Mouse (Mus musculus): ENCODE measurements around the gene Kansl1. TPM values are rescaled to one million over a fixed set of nuclear protein-coding genes. Genes with fewer than 3 reads are reported as not detected.
A peak's percentile ranks its signal among the peaks of the same experiment; 100 is the strongest.

Kansl1 gene
- polyA plus RNA-seq, 1 experiment, result 94.2 TPM

- Histone ChIP-seq H3K4me3 (ENCODE audit: control insufficient read depth, low read depth, low read length) (no peak overlapping the region), H3K27me3 (ENCODE audit: control insufficient read depth, insufficient read depth, low read length) (no peaks in the 10 kb centered on the region), H3K4me1 (ENCODE audit: control insufficient read depth, insufficient read depth, low read length) (no peaks in the 10 kb centered on the region), H3K27ac (ENCODE audit: control insufficient read depth, insufficient read depth, low read depth, low read length) (no peak overlapping the region), H3K36me3 (ENCODE audit: control insufficient read depth, insufficient read depth, low read length) (no peaks in the 10 kb centered on the region)
- no peak for TF ChIP-seq POLR2A (IDR thresholded peaks at IDR 0.05; ENCODE audit: control insufficient read depth, low read depth, low read length)
- no peak for TF ChIP-seq CTCF (IDR thresholded peaks at IDR 0.05; ENCODE audit: control insufficient read depth, insufficient read depth, insufficient replicate concordance, low read depth, low read length)
These were observed 136.6 kb downstream of the Kansl1 start for GRCm38 (mm10) chr11:104332105-104332504.

DNA sequence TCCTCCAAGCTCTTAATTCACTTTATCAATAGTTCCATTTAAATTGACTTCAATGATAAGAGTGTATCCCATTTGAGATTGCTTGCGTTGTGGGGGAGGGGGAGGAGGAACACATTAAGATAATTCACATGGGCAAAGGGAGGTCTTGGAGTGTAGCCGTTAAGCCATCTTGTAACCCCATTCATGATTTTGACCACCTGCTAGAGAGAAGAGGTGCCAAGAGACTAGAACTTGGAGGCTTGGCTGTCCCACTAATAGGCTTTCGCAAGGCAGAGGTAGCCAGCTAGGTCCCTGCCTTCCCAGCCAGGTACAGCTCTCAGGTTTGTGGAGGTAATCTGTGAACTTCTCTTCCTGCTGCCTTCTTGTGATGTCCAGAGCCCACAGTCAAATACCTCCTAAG, 137.5 kb downstream of the Kansl1 start:
- H3K36me3 ChIP-seq (ENCODE audit: control insufficient read depth, insufficient read depth, low read length), result no peaks in the 10 kb centered on the region
- peak overlapping the region; percentile 49 for H3K4me3 ChIP-seq (ENCODE audit: control insufficient read depth, low read depth, low read length)
- H3K27me3 ChIP-seq (ENCODE audit: control insufficient read depth, insufficient read depth, low read length), result no peaks in the 10 kb centered on the region

DNA sequence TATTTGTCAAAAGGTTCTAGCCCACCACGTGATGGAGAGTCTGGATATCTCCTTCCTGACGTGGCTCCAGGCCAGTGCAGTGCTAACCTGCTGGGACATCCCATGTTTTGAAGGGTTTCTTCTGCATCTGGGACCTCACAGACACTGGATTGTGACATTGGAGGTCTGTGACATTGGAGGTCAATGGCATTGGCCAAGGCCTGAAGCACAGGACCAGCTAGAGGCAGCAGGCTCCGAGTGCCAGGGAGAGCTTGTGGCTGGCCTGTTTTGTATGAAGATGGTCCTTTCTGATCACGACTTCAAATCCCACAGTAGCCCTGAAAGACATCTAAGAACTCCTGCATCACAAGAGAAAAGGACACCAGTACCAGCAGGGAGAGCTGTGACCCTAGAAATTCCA, 138.5 kb downstream of the Kansl1 start:
- H3K36me3 ChIP-seq (ENCODE audit: control insufficient read depth, insufficient read depth, low read length), result no peaks in the 10 kb centered on the region
- TF ChIP-seq CTCF (IDR thresholded peaks at IDR 0.05; ENCODE audit: control insufficient read depth, insufficient read depth, insufficient replicate concordance, low read depth, low read length) (no peak), POLR2A (IDR thresholded peaks at IDR 0.05; ENCODE audit: control insufficient read depth, low read depth, low read length) (peak; percentile 55; the same call in 1 of the 2 replicates)
- H3K27ac ChIP-seq (ENCODE audit: control insufficient read depth, insufficient read depth, low read depth, low read length), result peak overlapping the region; percentile 51
- H3K27me3 ChIP-seq (ENCODE audit: control insufficient read depth, insufficient read depth, low read length), result no peaks in the 10 kb centered on the region
- peak overlapping the region; percentile 59 for H3K4me3 ChIP-seq (ENCODE audit: control insufficient read depth, low read depth, low read length)
- no peaks in the 10 kb centered on the region for H3K4me1 ChIP-seq (ENCODE audit: control insufficient read depth, insufficient read depth, low read length)

More for the DNA sequence above, 137.5 kb downstream of the Kansl1 start:
- no peak overlapping the region for H3K27ac ChIP-seq (ENCODE audit: control insufficient read depth, insufficient read depth, low read depth, low read length)
- TF ChIP-seq CTCF (IDR thresholded peaks at IDR 0.05; ENCODE audit: control insufficient read depth, insufficient read depth, insufficient replicate concordance, low read depth, low read length) (no peak), POLR2A (IDR thresholded peaks at IDR 0.05; ENCODE audit: control insufficient read depth, low read depth, low read length) (no peak)
- no peaks in the 10 kb centered on the region for H3K4me1 ChIP-seq (ENCODE audit: control insufficient read depth, insufficient read depth, low read length)

GRCm38 (mm10) chr11:104329185-104329926, 139.3 kb downstream of the Kansl1 start:
- H3K27ac ChIP-seq (ENCODE audit: control insufficient read depth, insufficient read depth, low read depth, low read length), result 0 out of 2 replicates have a peak overlapping the region, but pooled peaks have one; percentile 30
- no peaks in the 10 kb centered on the region for H3K36me3 ChIP-seq (ENCODE audit: control insufficient read depth, insufficient read depth, low read length)
- peak overlapping the region; percentile 82 for H3K4me3 ChIP-seq (ENCODE audit: control insufficient read depth, low read depth, low read length)
- no peaks in the 10 kb centered on the region for H3K4me1 ChIP-seq (ENCODE audit: control insufficient read depth, insufficient read depth, low read length)
- no peak for TF ChIP-seq POLR2A (IDR thresholded peaks at IDR 0.05; ENCODE audit: control insufficient read depth, low read depth, low read length)
- H3K27me3 ChIP-seq (ENCODE audit: control insufficient read depth, insufficient read depth, low read length), result no peaks in the 10 kb centered on the region

DNA sequence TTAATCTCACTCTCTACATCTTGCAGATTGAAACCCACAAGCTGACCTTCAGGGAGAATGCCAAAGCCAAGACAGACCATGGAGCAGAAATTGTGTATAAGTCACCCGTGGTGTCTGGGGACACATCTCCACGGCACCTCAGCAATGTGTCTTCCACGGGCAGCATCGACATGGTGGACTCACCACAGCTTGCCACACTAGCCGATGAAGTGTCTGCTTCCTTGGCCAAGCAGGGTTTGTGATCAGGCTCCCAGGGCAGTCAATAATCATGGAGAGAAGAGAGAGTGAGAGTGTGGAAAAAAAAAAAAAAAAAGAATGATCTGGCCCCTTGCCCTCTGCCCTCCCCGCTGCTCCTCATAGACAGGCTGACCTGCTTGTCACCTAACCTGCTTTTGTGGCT, 140.7 kb downstream of the Kansl1 start:
- H3K27me3 ChIP-seq (ENCODE audit: control insufficient read depth, insufficient read depth, low read length), result no peaks in the 10 kb centered on the region

GRCm38 (mm10) chr11:104327462-104327861, 141.2 kb downstream of the Kansl1 start:
- Histone ChIP-seq H3K4me1 (ENCODE audit: control insufficient read depth, insufficient read depth, low read length) (no peaks in the 10 kb centered on the region), H3K36me3 (ENCODE audit: control insufficient read depth, insufficient read depth, low read length) (no peaks in the 10 kb centered on the region), H3K4me3 (ENCODE audit: control insufficient read depth, low read depth, low read length) (no peak overlapping the region), H3K27me3 (ENCODE audit: control insufficient read depth, insufficient read depth, low read length) (no peaks in the 10 kb centered on the region), H3K27ac (ENCODE audit: control insufficient read depth, insufficient read depth, low read depth, low read length) (no peak overlapping the region)
- TF ChIP-seq POLR2A (IDR thresholded peaks at IDR 0.05; ENCODE audit: control insufficient read depth, low read depth, low read length), result no peak
- no peak for TF ChIP-seq CTCF (IDR thresholded peaks at IDR 0.05; ENCODE audit: control insufficient read depth, insufficient read depth, insufficient replicate concordance, low read depth, low read length)

More for the DNA sequence above, 140.7 kb downstream of the Kansl1 start:
- H3K27ac ChIP-seq (ENCODE audit: control insufficient read depth, insufficient read depth, low read depth, low read length), result no peak overlapping the region
- no peak for TF ChIP-seq POLR2A (IDR thresholded peaks at IDR 0.05; ENCODE audit: control insufficient read depth, low read depth, low read length)
- no peak for TF ChIP-seq CTCF (IDR thresholded peaks at IDR 0.05; ENCODE audit: control insufficient read depth, insufficient read depth, insufficient replicate concordance, low read depth, low read length)
- no peaks in the 10 kb centered on the region for H3K4me1 ChIP-seq (ENCODE audit: control insufficient read depth, insufficient read depth, low read length)
- H3K36me3 ChIP-seq (ENCODE audit: control insufficient read depth, insufficient read depth, low read length), result no peaks in the 10 kb centered on the region
- H3K4me3 ChIP-seq (ENCODE audit: control insufficient read depth, low read depth, low read length), result no peak overlapping the region

DNA sequence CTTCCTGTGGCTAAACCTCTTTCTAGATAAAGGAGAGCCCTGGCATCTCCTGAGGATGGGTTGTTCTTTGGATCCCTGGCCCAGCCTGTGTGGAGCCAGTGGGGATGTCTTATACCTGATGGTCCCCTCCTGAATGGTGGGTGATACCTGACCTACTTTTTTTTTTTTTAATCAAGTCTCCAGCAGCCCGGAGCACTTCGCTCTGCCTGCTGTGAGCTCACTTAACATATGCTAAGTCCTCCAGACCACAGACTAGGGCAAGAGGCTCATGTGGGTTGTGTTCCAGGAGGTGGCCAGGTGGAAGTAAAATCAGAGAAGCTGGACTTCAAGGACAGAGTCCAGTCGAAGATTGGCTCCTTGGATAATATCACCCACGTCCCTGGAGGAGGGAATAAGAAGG, 146.5 kb downstream of the Kansl1 start:
- Histone ChIP-seq H3K27ac (ENCODE audit: control insufficient read depth, insufficient read depth, low read depth, low read length) (no peak overlapping the region), H3K4me3 (ENCODE audit: control insufficient read depth, low read depth, low read length) (no peak overlapping the region), H3K4me1 (ENCODE audit: control insufficient read depth, insufficient read depth, low read length) (peaks cover 8% of the 10 kb centered on the region), H3K36me3 (ENCODE audit: control insufficient read depth, insufficient read depth, low read length) (no peaks in the 10 kb centered on the region), H3K27me3 (ENCODE audit: control insufficient read depth, insufficient read depth, low read length) (no peaks in the 10 kb centered on the region)
- TF ChIP-seq CTCF (IDR thresholded peaks at IDR 0.05; ENCODE audit: control insufficient read depth, insufficient read depth, insufficient replicate concordance, low read depth, low read length), result no peak
- no peak for TF ChIP-seq POLR2A (IDR thresholded peaks at IDR 0.05; ENCODE audit: control insufficient read depth, low read depth, low read length)
